Mouse (Mus musculus) left cerebral cortex, adult 11 months (tissue): ENCODE measurements around the gene Rad54l2.
A peak's percentile ranks its signal among the peaks of the same experiment; 100 is the strongest.

Source experiments
- DNase-seq: peaks from one replicate; pipeline ENCODE4 v3.0.0; 2022; ENCODE audit warnings: low spot score

Rad54l2 gene

GRCm38 (mm10) chr9:106788812-106789321 lies at the start of gene Rad54l2:
TSS of gene Rad54l2 (minus strand) at chr9:106789194.
- peak; percentile 58 for DNase-seq

GRCm38 (mm10) chr9:106822381-106823104 lies 33.5 kb upstream of the Rad54l2 start:
- peak; percentile 59 for DNase-seq

GRCm38 (mm10) chr9:106821618-106822380 lies 32.8 kb upstream of the Rad54l2 start, which contains the start of gene Dcaf1:
TSS of gene Dcaf1 (plus strand) at chr9:106821874.
- peak; percentile 93 for DNase-seq

GRCm38 (mm10) chr9:106821050-106821617 lies 32.1 kb upstream of the Rad54l2 start:
- DNase-seq: no peak

GRCm38 (mm10) chr9:106819201-106819600 lies 30.2 kb upstream of the Rad54l2 start:
- DNase-seq: no peak

GRCm38 (mm10) chr9:106818191-106818590 lies 29.2 kb upstream of the Rad54l2 start:
- DNase-seq: no peak

- DNase-seq: no peak
Observed at GRCm38 (mm10) chr9:106806503-106806902, 17.5 kb upstream of the Rad54l2 start.

GRCm38 (mm10) chr9:106790831-106791230 lies 1.8 kb upstream of the Rad54l2 start:
- DNase-seq: no peak

- no peak for DNase-seq
Observed at GRCm38 (mm10) chr9:106789363-106789762, 369 bp upstream of the Rad54l2 start.

GRCm38 (mm10) chr9:106787979-106788811 lies 799 bp downstream of the Rad54l2 start:
- no peak for DNase-seq

GRCm38 (mm10) chr9:106785206-106785605 lies 3.8 kb downstream of the Rad54l2 start:
- DNase-seq: no peak

GRCm38 (mm10) chr9:106783554-106783953 lies 5.4 kb downstream of the Rad54l2 start:
- DNase-seq: no peak

- no peak for DNase-seq
Observed at GRCm38 (mm10) chr9:106780086-106780485, 8.9 kb downstream of the Rad54l2 start.

- DNase-seq: no peak
Observed at GRCm38 (mm10) chr9:106778319-106778718, 10.7 kb downstream of the Rad54l2 start.

GRCm38 (mm10) chr9:106777423-106777822 lies 11.6 kb downstream of the Rad54l2 start:
- DNase-seq: no peak

GRCm38 (mm10) chr9:106776116-106776515 lies 12.9 kb downstream of the Rad54l2 start:
- no peak for DNase-seq

- DNase-seq: no peak
Observed at GRCm38 (mm10) chr9:106771770-106772169, 17.2 kb downstream of the Rad54l2 start.

GRCm38 (mm10) chr9:106770216-106770615 lies 18.8 kb downstream of the Rad54l2 start:
- DNase-seq: no peak

GRCm38 (mm10) chr9:106769781-106770180 lies 19.2 kb downstream of the Rad54l2 start:
- no peak for DNase-seq

- no peak for DNase-seq
Observed at GRCm38 (mm10) chr9:106756421-106756820, 32.6 kb downstream of the Rad54l2 start.

GRCm38 (mm10) chr9:106755776-106756175 lies 33.2 kb downstream of the Rad54l2 start:
- DNase-seq: no peak

GRCm38 (mm10) chr9:106754311-106754710 lies 34.7 kb downstream of the Rad54l2 start:
- DNase-seq: peak; percentile 21
